Mouse (Mus musculus) layer of hippocampus, adult 11-12 months (tissue): ENCODE results near the gene Sgms1.

ENCODE experiments used
- DNase-seq: peaks from one replicate; pipeline ENCODE4 v3.0.0; 2022; ENCODE audit warnings: low spot score

Gene Sgms1

DNA sequence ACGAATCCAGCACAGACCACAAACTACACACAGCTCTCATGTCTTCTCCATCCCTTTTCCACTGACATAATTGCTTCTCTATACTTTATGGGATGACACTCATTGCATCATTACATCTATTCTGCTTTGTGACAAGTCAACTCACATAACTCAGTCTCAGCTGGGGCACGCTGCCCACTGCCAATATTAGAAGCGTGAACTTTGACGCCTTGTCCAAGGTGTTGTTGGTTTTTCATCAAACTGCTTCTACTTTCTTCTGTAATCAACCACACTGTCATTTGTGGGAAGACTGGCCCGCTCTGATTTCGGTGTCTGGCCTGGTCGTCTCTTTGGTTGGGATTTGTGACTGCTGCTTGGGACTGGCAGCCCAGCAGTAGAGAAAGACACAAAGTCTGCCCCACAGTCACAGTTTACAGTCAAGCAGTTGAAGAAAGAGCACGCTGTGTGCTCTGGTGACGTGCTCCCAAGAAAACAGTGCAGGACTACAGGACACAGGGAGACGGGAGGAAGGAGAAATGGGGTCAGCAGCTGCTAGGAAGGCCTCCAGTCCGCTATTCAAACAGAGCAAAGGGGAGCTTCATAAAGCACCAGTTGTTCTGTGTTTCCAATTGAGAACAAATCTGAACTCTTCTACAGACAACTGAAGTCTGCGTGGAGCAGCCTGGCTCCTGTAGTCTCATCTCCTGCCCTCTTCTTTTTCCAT, 120.2 kb downstream of the Sgms1 start:
- DNase-seq: no peak

DNA sequence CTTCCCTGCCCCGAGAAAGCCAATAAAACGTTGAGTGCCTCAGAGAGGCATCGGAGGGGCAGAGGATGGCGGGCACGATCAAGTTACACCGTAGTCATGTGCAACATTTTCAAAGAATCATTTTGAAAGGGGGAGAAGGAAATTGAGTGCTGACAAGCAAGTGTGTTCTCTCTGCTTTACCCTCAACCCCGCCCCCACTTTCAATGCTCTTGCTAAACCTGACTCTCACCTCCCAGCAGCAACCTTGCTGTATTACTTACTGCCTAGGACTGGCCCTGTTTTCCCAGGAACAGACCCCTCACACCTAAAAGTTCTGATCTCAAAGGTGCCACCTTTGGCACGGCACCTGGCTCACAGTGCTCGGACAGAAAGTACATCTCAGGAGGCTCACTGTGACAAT, 121.0 kb downstream of the Sgms1 start:
- no peak for DNase-seq

GRCm38 (mm10) chr19:32266385-32267252, 122.9 kb downstream of the Sgms1 start:
- DNase-seq: no peak

DNA sequence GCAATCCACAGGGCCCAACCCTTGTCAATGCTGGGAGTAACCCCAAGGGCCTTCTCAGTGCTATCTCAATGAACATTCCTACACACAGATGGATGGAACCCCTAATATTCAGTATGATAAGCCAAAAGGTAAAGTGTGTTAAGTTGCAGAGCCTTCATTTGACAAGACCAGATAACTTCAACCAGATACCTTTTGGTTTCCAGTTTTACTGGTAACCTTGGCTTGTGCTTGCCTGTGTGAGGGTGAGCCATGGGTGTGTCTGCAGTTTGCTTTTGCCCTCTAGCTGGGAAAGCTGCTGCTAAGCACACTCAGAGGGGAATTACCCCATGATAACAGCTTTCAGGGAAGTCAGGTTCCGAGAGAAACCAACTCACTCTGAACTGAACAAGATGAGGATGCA, 125.8 kb downstream of the Sgms1 start:
- DNase-seq: no peak

DNA sequence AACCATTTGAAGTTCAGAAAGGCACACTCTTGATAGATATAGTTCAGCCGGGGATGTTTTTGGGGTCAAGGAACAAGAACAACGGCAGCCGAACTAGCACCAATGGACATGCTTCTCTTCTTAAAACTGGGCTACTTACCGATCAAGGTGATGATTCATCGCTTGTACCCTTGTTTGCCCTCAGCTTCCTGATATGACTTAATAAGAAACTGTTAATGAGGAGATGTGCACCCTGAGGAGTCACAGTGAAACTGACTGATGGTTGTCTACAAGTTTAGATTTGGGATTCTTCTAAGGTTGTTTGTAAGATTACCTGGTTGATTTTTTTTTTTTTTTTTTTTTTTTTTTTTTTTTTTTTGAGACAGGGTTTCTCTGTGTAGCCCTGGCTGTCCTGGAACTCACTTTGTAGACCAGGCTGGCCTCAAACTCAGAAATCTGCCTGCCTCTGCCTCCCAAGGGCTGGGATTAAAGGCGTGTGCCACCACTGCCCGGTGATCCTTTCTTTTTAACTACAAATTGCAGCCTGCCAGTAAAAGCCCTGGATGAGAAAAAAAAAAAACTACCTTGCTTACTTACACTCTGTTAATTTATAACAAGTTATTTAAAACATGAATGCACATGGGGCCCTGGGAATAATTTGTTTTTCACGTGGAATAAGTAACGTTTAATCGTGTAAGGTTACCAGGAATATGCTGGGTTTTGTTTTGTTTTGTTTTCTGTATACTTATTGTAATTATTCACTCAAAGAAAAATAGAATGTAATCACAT, 126.5 kb downstream of the Sgms1 start:
- no peak for DNase-seq

GRCm38 (mm10) chr19:32260869-32261688, 128.4 kb downstream of the Sgms1 start:
- DNase-seq: no peak

- no peak for DNase-seq
Observed at GRCm38 (mm10) chr19:32259830-32260229, 129.7 kb downstream of the Sgms1 start.

- DNase-seq: no peak
Observed at GRCm38 (mm10) chr19:32259048-32259447, 130.5 kb downstream of the Sgms1 start.

- DNase-seq: no peak
Observed at GRCm38 (mm10) chr19:32258146-32258545, 131.4 kb downstream of the Sgms1 start.

GRCm38 (mm10) chr19:32257616-32258015, 131.9 kb downstream of the Sgms1 start:
- DNase-seq: no peak

DNA sequence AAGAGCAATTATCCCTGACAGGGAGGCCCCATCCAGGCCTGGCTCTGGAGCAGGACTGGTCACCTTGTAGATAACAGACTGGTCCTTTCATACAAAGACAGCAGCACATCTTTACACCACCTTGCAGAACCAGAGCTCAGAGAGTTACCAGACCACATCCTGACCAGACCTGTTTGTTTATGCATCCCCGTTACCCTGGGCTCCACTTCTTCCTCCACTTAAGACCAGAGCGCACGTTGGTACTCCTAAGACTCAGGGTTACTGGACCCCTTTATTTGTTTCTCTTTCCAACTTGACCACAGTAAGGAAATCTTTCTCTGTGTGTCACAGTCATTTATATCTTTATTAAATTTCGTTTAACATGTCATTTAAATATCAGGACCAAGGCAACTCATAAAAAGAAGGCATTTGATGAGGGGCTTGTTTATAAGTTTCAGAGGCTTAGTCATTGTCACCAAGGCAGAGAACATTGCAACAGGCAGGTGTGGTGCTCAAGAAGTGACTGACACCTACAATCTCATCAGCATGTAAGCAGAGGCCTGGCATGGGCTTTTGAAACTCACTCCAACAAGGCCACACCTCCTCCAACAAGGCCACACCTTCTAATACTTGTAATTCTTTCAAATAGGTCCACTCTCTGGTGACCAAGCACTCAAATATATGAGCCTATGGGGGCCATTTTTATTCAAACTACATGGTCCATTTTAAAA, 132.7 kb downstream of the Sgms1 start:
- no peak for DNase-seq

GRCm38 (mm10) chr19:32255429-32256185, 133.9 kb downstream of the Sgms1 start:
- DNase-seq: no peak

DNA sequence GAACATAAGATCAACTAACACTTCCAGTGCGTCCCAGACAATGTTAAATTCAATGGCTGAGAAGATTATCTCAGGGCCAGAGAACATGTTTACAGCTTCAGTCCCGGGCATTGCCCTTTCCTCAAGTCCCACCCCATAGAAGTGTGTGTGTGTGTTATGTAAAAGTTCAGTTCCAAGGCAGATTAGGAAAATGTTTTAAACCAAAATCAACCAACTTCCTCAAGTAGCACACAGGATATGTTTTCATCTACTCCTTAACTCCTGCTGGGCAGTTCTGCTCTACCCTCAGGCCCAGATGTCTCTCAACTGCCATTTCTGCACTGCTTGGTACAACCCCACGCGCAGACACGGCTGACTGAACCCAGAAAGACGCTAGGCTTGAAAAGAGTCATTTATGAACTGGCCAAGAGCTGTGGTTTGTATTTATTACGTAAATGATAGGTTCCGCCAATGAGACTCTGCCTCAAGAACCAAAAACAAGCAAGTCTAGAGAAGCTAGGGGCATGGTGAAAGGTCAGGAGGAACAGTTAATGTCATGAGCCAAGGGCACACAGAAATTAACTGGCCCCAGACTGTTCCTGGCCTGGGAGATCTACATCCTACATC, 134.7 kb downstream of the Sgms1 start:
- no peak for DNase-seq

GRCm38 (mm10) chr19:32254204-32254603, 135.3 kb downstream of the Sgms1 start:
- DNase-seq: no peak

DNA sequence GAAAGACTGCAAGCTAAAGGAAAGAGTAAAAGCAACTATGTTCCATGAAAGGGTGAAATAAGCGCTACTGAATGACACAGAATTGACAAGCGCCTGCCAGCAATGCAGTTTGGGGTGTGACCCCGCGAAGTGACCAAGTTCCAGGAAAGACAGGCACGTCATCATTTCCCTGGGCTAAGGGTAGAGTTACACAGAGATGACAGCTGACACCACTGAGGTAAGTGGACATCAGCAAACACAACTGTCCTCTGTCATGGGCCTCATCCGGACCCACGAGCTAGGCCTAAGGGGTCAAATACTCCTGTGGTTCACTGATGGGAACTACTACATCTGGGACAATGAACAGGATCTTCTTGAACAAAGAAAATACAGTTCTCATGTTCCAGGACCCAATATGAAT, 136.5 kb downstream of the Sgms1 start:
- no peak for DNase-seq

- DNase-seq: no peak
Observed at GRCm38 (mm10) chr19:32252451-32252850, 137.1 kb downstream of the Sgms1 start.

DNA sequence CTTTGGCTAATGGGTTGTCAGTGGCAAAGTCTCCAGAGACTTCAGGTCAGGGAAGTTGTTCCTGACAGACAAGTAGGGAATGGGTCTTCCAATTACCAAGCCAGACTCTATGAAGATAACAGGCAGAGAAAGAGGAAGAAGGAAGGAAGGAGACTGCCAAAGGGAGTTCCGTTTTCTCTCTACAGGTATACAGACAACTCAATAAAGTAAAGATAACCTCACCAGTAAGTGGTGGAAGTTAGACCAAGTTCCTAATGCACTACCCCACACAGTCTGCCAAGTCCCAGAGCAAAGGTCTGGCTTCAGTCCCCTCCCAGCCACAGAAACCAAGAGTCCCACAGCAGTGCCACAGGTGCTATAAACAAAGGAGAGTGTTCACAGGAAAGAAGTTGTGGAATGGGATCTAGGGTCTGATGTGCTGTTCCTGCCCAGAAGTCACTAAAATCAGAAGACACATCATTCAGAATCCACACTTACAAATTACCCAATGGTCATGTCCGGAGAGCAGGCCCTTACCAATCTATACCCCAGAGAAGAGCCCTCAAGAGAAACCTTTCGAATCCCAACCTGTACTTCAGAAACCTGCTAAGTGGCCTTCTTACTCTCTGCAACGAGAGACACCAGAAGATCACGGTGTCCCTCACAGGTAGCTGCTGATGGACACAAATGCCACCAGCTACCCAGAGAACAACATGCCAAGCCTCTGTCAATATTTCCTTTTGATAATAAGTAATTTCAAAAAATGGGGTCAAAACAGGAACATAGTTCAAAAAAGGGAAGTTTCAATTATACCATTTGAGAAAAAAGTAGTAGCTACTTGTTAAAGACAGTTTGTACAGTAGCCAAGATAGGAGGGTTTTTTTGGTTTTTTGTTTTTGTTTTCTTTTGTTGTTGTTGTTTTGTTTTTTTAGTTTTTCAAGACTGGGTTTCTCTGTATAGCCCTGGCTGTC, 140.1 kb downstream of the Sgms1 start:
- no peak for DNase-seq

- DNase-seq: no peak
Observed at GRCm38 (mm10) chr19:32244881-32245280, 144.6 kb downstream of the Sgms1 start.

DNA sequence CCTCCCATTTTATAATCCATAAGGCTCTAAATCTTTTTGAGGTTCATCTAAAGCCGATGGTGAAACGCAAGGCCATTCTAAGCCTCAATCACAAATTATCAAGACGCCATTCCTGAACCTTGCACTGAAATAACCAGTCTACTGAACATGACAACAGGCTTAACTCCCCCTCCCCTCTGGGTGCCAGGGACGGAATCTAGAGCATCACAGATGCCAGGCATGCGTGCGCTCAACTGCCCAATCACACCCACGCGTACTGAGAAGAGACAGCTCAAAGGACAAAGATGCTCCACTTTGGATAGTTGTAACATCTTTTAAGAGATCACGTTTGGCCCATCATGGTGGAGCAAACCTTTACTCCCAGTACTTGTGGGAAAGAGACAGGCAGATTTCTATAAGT, 146.3 kb downstream of the Sgms1 start:
- DNase-seq: no peak
